ENCODE assay signal across 16 mouse cellular contexts in the genomic region with DNA sequence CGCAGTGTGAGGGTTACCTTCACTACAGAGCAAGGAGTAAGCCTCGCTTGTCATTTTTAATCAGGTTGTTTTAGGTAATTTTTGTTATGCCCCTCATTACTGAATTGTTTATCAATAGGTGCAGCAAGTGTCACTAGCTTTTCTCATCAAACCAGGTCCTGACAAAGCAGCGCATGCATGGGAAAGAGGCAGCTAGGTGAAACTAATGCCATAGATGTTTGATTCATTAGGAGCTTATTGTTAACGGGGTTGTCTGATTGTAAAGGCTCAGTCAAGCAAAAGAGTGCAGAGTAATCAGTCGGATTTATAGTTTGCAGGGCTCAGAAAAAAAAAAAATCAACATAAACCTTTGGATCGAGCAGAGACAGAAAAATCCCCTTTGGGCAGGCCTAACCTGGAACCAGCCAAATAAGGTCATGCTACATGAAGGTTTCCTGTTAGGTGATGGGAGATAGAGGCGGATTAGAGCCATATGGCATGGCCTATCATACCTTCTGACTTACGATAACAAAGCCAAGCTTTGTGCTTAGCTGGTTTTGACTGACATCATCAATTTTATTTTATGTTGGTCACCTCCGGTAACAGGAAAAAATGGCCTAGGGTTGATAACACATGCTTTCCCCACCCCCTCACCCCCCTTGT. TPM values are rescaled to one million over a fixed set of nuclear protein-coding genes. Genes with fewer than 3 reads are reported as not detected.
DNase-seq lines count a peak whose midpoint lies in the region; ATAC-seq and TF ChIP-seq lines count a peak whose summit lies in the region.
"Had no signal": no experiment of that assay in that cellular context is flagged by ENCODE, and none has a peak within 500 bp of the region (broad histone marks: within the 10 kb centered on the region; RNA-seq: fewer than 3 reads in every experiment).

No protein-coding gene starts in this region.

- peaks cover 29% of the 10 kb centered on the region for H3K4me1 ChIP-seq in forebrain, embryonic 13.5 days
- peaks cover 18% of the 10 kb centered on the region for H3K4me1 ChIP-seq in midbrain, embryonic 13.5 days (replicated peaks)

- DNase-seq in layer of hippocampus, adult 2 months (ENCODE audit: low spot score in 2 of 2): no peak
- no peak for DNase-seq in layer of hippocampus, postnatal 36 days
- peak; percentile 74 for DNase-seq in brain, embryonic 14.5 days (ENCODE audit: low read depth)
- no peak for DNase-seq in urinary bladder, postnatal 10 days (ENCODE audit: low spot score)
- DNase-seq in cerebellum, adult 11-12 months: no peak
- DNase-seq: adrenal gland, adult 8-10 months; cerebellum, postnatal 14 days; heart, postnatal 4 days; kidney, adult 9 months; left cerebral cortex, postnatal 4 days; spleen, adult 18-20 months had no signal

- no peak for TF ChIP-seq POLR2A in brain, embryonic 14.5 days (IDR thresholded peaks at IDR 0.05; ENCODE audit: borderline replicate concordance, extremely low read depth, insufficient read depth, insufficient read length, poor library complexity, severe bottlenecking)

- peaks cover 3% of the 10 kb centered on the region; the same call in 1 of the 2 replicates for H3K27me3 ChIP-seq in forebrain, embryonic 13.5 days
- H3K27me3 ChIP-seq in midbrain, embryonic 13.5 days: no peaks in the 10 kb centered on the region

- H3K9me3 ChIP-seq in forebrain, embryonic 13.5 days (replicated peaks): no peaks in the 10 kb centered on the region
- H3K9me3 ChIP-seq in midbrain, embryonic 13.5 days: no peaks in the 10 kb centered on the region
- H3K9me3 ChIP-seq: heart, embryonic 10.5 days had no signal

- peak; percentile 67; the same call in 1 of the 2 replicates for ATAC-seq in forebrain, embryonic 13.5 days
- ATAC-seq in midbrain, embryonic 13.5 days: peak; percentile 67
- ATAC-seq in frontal cortex, adult (ENCODE audit: low TSS enrichment): no peak
- ATAC-seq: CD4-positive, CD25-positive, alpha-beta regulatory T cell, adult 4 months had no signal

- peak overlapping the region; percentile 82 for H3K27ac ChIP-seq in layer of hippocampus, adult 2 months
- no peak overlapping the region for H3K27ac ChIP-seq in forebrain, embryonic 13.5 days
- no peak overlapping the region for H3K27ac ChIP-seq in midbrain, embryonic 13.5 days
- H3K27ac ChIP-seq: heart, embryonic 10.5 days had no signal

- H3K9ac ChIP-seq in forebrain, embryonic 13.5 days: no peak overlapping the region
- H3K9ac ChIP-seq in midbrain, embryonic 13.5 days (replicated peaks): no peak overlapping the region

- no peaks in the 10 kb centered on the region for H3K36me3 ChIP-seq in forebrain, embryonic 13.5 days (ENCODE audit: poor library complexity, severe bottlenecking)
- no peaks in the 10 kb centered on the region for H3K36me3 ChIP-seq in midbrain, embryonic 13.5 days
- H3K36me3 ChIP-seq: heart, embryonic 10.5 days had no signal

- peak overlapping the region; percentile 24; the same call in 1 of the 2 replicates for H3K4me2 ChIP-seq in forebrain, embryonic 13.5 days
- no peak overlapping the region for H3K4me2 ChIP-seq in midbrain, embryonic 13.5 days (replicated peaks)

- no peak for TF ChIP-seq CTCF in layer of hippocampus, adult 2 months (conservative IDR thresholded peaks at IDR 0.05)
- no peak for TF ChIP-seq CTCF in brain, embryonic 14.5 days (IDR thresholded peaks at IDR 0.05; ENCODE audit: borderline replicate concordance, extremely low read depth, insufficient read depth, insufficient read length)

- H3K4me3 ChIP-seq in layer of hippocampus, adult 2 months: no peak overlapping the region
- H3K4me3 ChIP-seq in forebrain, embryonic 13.5 days: no peak overlapping the region
- H3K4me3 ChIP-seq in midbrain, embryonic 13.5 days (replicated peaks): no peak overlapping the region
- H3K4me3 ChIP-seq: heart, embryonic 10.5 days had no signal

- WGBS in forebrain, embryonic 13.5 days: 10% methylated on average over 9 of the region's 9 CpGs
- WGBS in midbrain, embryonic 13.5 days: 22% methylated on average over 9 of the region's 9 CpGs

RNA-seq across cellular contexts. Expression of a gene that starts 52.4 kb away (rescaled TPM):
- 100 to 1,000 TPM; 430 to 443 TPM for total RNA-seq in layer of hippocampus, adult 2 months (2021)
- total RNA-seq in layer of hippocampus, postnatal 36 days (2021): 100 to 1,000 TPM; 402 to 403 TPM
- polyA plus RNA-seq in brain, embryonic 14.5 days (2012; rRNA removed): 33.3 and 46.5 TPM in 2 replicates
- polyA plus RNA-seq in forebrain, embryonic 13.5 days (2015; fragmentation: Nextera tagmentation; extraction: Ambion mirVana): 74.7 and 85.4 TPM in 2 replicates
- 38.9 and 50.2 TPM in 2 replicates for polyA plus RNA-seq in midbrain, embryonic 13.5 days (2015; fragmentation: Nextera tagmentation; extraction: Ambion mirVana)
